Mouse (Mus musculus): Measurements from ENCODE around the gene Tmem120b. TPM values are rescaled to one million over a fixed set of nuclear protein-coding genes. Genes with fewer than 3 reads are reported as not detected.

Gene Tmem120b
- polyA plus RNA-seq, 1 experiment from 2014 or later = 19.8 TPM

GRCm38 (mm10) chr5:123045561-123046295 is 22.5 kb upstream of the Tmem120b start:
- 39% methylated on average over 9 of the region's 9 CpGs for WGBS
- Histone ChIP-seq H3K9ac (ENCODE audit: low read depth, low read length) (no peak overlapping the region), H3K9me3 (ENCODE audit: control insufficient read depth, low read length) (no peaks in the 10 kb centered on the region), H3K4me1 (ENCODE audit: control insufficient read depth, insufficient read depth, low read depth, low read length) (no peaks in the 10 kb centered on the region; the same call in 1 of the 2 replicates), H3K27ac (ENCODE audit: low read depth, low read length) (no peak overlapping the region), H3K4me2 (ENCODE audit: low read length) (no peak overlapping the region), H3K4me3 (ENCODE audit: low read length) (no peak overlapping the region), H3K36me3 (ENCODE audit: control insufficient read depth, insufficient read depth, low read length) (no peaks in the 10 kb centered on the region), H3K27me3 (replicated peaks; ENCODE audit: control insufficient read depth, insufficient read depth, low read length) (no peaks in the 10 kb centered on the region; the same call in 1 of the 2 replicates)
- ATAC-seq = 0 out of 2 replicates have a peak, but pooled peaks have one; percentile 50

- 90% methylated on average over 3 of the region's 3 CpGs for WGBS
- no peak within 1 kb of the TSS for H3K27ac ChIP-seq (ENCODE audit: low read depth, low read length)
- no peaks in the 10 kb centered on the region for H3K27me3 ChIP-seq (replicated peaks; ENCODE audit: control insufficient read depth, insufficient read depth, low read length)
- H3K4me2 ChIP-seq (ENCODE audit: low read length) = no peak within 1 kb of the TSS
- no peaks in the 10 kb centered on the region for H3K36me3 ChIP-seq (ENCODE audit: control insufficient read depth, insufficient read depth, low read length)
- H3K4me1 ChIP-seq (ENCODE audit: control insufficient read depth, insufficient read depth, low read depth, low read length) = no peaks in the 10 kb centered on the region; the same call in 1 of the 2 replicates
- no peak within 1 kb of the TSS for H3K9ac ChIP-seq (ENCODE audit: low read depth, low read length)
- no peak within 1 kb of the TSS for H3K4me3 ChIP-seq (ENCODE audit: low read length)
- H3K9me3 ChIP-seq (ENCODE audit: control insufficient read depth, low read length) = no peaks in the 10 kb centered on the region
- no peak for ATAC-seq
Observed at GRCm38 (mm10) chr5:123046916-123047315, 21.3 kb upstream of the Tmem120b start, which contains the start of gene Morn3. Morn3 (minus strand) TSS chr5:123047016.

- H3K4me2 ChIP-seq (ENCODE audit: low read length) = peak overlapping the region; percentile 41
- no peaks in the 10 kb centered on the region for H3K27me3 ChIP-seq (replicated peaks; ENCODE audit: control insufficient read depth, insufficient read depth, low read length)
- no peaks in the 10 kb centered on the region for H3K9me3 ChIP-seq (ENCODE audit: control insufficient read depth, low read length)
- ATAC-seq = peak; percentile 50; the same call in 1 of the 2 replicates
- no peak overlapping the region for H3K9ac ChIP-seq (ENCODE audit: low read depth, low read length)
- no peaks in the 10 kb centered on the region for H3K36me3 ChIP-seq (ENCODE audit: control insufficient read depth, insufficient read depth, low read length)
- WGBS = 6% methylated on average over 12 of the region's 12 CpGs
- no peak overlapping the region for H3K4me3 ChIP-seq (ENCODE audit: low read length)
- H3K4me1 ChIP-seq (ENCODE audit: control insufficient read depth, insufficient read depth, low read depth, low read length) = no peaks in the 10 kb centered on the region; the same call in 1 of the 2 replicates
- H3K27ac ChIP-seq (ENCODE audit: low read depth, low read length) = no peak overlapping the region
Observed at GRCm38 (mm10) chr5:123049271-123049670, 18.9 kb upstream of the Tmem120b start.

GRCm38 (mm10) chr5:123050918-123051317 is 17.3 kb upstream of the Tmem120b start:
- Histone ChIP-seq H3K27me3 (replicated peaks; ENCODE audit: control insufficient read depth, insufficient read depth, low read length) (no peaks in the 10 kb centered on the region), H3K4me3 (ENCODE audit: low read length) (no peak overlapping the region), H3K4me2 (ENCODE audit: low read length) (no peak overlapping the region), H3K36me3 (ENCODE audit: control insufficient read depth, insufficient read depth, low read length) (no peaks in the 10 kb centered on the region), H3K27ac (ENCODE audit: low read depth, low read length) (no peak overlapping the region), H3K9me3 (ENCODE audit: control insufficient read depth, low read length) (no peaks in the 10 kb centered on the region), H3K4me1 (ENCODE audit: control insufficient read depth, insufficient read depth, low read depth, low read length) (no peaks in the 10 kb centered on the region; the same call in 1 of the 2 replicates), H3K9ac (ENCODE audit: low read depth, low read length) (no peak overlapping the region)
- ATAC-seq = no peak
- 73% methylated on average over 9 of the region's 9 CpGs for WGBS

- Histone ChIP-seq H3K4me1 (ENCODE audit: control insufficient read depth, insufficient read depth, low read depth, low read length) (no peaks in the 10 kb centered on the region; the same call in 1 of the 2 replicates), H3K9ac (ENCODE audit: low read depth, low read length) (no peak overlapping the region), H3K4me2 (ENCODE audit: low read length) (no peak overlapping the region), H3K36me3 (ENCODE audit: control insufficient read depth, insufficient read depth, low read length) (no peaks in the 10 kb centered on the region), H3K27me3 (replicated peaks; ENCODE audit: control insufficient read depth, insufficient read depth, low read length) (no peaks in the 10 kb centered on the region), H3K9me3 (ENCODE audit: control insufficient read depth, low read length) (no peaks in the 10 kb centered on the region), H3K4me3 (ENCODE audit: low read length) (no peak overlapping the region), H3K27ac (ENCODE audit: low read depth, low read length) (no peak overlapping the region)
- ATAC-seq = no peak
- WGBS = 82% methylated on average over 5 of the region's 5 CpGs
Observed at GRCm38 (mm10) chr5:123051736-123052135, 16.5 kb upstream of the Tmem120b start.

- peak; percentile 97 for ATAC-seq
- Histone ChIP-seq H3K9ac (ENCODE audit: low read depth, low read length) (peak overlapping the region; percentile 45), H3K9me3 (ENCODE audit: control insufficient read depth, low read length) (no peaks in the 10 kb centered on the region), H3K36me3 (ENCODE audit: control insufficient read depth, insufficient read depth, low read length) (no peaks in the 10 kb centered on the region), H3K4me1 (ENCODE audit: control insufficient read depth, insufficient read depth, low read depth, low read length) (peaks cover 4% of the 10 kb centered on the region; the same call in 1 of the 2 replicates), H3K4me2 (ENCODE audit: low read length) (peak overlapping the region; percentile 57), H3K27ac (ENCODE audit: low read depth, low read length) (peak overlapping the region; percentile 59), H3K27me3 (replicated peaks; ENCODE audit: control insufficient read depth, insufficient read depth, low read length) (no peaks in the 10 kb centered on the region), H3K4me3 (ENCODE audit: low read length) (peak overlapping the region; percentile 43)
- 8% methylated on average over 48 of the region's 48 CpGs for WGBS
Observed at GRCm38 (mm10) chr5:123057366-123058250, 10.6 kb upstream of the Tmem120b start.

DNA sequence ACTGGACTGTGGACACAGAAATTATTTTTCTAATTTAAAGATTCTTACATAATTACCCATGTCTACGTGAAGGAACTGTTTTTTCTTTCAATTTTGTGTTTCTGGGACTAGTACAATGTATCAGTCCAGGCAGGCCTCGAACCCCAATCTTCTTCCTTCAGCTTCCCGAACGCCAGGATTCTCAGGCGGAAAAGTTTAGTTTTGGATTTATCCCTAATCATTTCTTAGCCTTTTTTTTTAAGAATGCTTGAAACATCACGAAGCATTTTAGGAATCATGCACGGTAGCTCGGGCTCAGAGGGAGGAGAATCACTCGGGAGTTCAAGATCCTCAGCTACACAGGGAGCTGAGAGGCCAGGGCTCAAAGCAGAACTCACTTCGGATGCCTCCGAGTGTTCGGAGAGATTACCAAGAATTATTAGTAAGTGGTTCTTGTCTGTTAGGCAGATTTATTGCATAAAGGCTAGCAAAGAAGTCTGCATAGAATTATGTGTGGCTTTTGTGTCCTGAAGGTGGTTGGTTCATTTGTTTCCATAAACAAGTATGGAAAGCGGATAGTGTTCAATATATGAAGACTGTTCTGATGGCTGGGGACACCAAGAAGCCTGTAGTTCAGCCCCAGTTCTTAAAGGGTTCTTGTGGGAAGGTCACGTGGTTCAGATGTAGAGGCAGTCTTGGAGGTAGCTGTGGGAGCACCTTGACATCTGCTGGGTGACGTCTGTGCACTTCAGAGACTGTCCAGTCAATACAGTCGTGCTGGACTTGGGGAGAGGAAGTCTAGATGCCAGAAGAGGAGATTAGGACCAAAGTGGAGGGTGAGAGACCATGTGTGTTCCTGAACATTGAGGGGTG is 9.7 kb upstream of the Tmem120b start:
- peak overlapping the region; percentile 59 for H3K27ac ChIP-seq (ENCODE audit: low read depth, low read length)
- H3K36me3 ChIP-seq (ENCODE audit: control insufficient read depth, insufficient read depth, low read length) = no peaks in the 10 kb centered on the region
- H3K4me1 ChIP-seq (ENCODE audit: control insufficient read depth, insufficient read depth, low read depth, low read length) = peaks cover 4% of the 10 kb centered on the region; the same call in 1 of the 2 replicates
- 45% methylated on average over 16 of the region's 16 CpGs for WGBS
- H3K9ac ChIP-seq (ENCODE audit: low read depth, low read length) = peak overlapping the region; percentile 45
- H3K4me2 ChIP-seq (ENCODE audit: low read length) = peak overlapping the region; percentile 57
- H3K27me3 ChIP-seq (replicated peaks; ENCODE audit: control insufficient read depth, insufficient read depth, low read length) = no peaks in the 10 kb centered on the region
- peak overlapping the region; percentile 43 for H3K4me3 ChIP-seq (ENCODE audit: low read length)
- no peaks in the 10 kb centered on the region for H3K9me3 ChIP-seq (ENCODE audit: control insufficient read depth, low read length)
- no peak for ATAC-seq

GRCm38 (mm10) chr5:123059757-123060520 is 8.3 kb upstream of the Tmem120b start:
- Histone ChIP-seq H3K4me3 (ENCODE audit: low read length) (no peak overlapping the region), H3K4me2 (ENCODE audit: low read length) (no peak overlapping the region), H3K9me3 (ENCODE audit: control insufficient read depth, low read length) (no peaks in the 10 kb centered on the region), H3K9ac (ENCODE audit: low read depth, low read length) (no peak overlapping the region), H3K36me3 (ENCODE audit: control insufficient read depth, insufficient read depth, low read length) (no peaks in the 10 kb centered on the region), H3K27me3 (replicated peaks; ENCODE audit: control insufficient read depth, insufficient read depth, low read length) (no peaks in the 10 kb centered on the region), H3K4me1 (ENCODE audit: control insufficient read depth, insufficient read depth, low read depth, low read length) (peaks cover 4% of the 10 kb centered on the region; the same call in 1 of the 2 replicates), H3K27ac (ENCODE audit: low read depth, low read length) (no peak overlapping the region)
- 46% methylated on average over 14 of the region's 14 CpGs for WGBS
- no peak for ATAC-seq

Data from hindbrain, embryonic 16.5 days (tissue).